Mouse (Mus musculus): ENCODE measurements around the gene Xk. TPM values are rescaled to one million over a fixed set of nuclear protein-coding genes. Genes with fewer than 3 reads are reported as not detected.
"Not testable (repeated sequence)": the region's sequence is repeated elsewhere in the genome, so short reads cannot be mapped to it uniquely, and the experiment has no call there.

Gene Xk
- polyA plus RNA-seq, 1 experiment = 10.1 TPM

DNA sequence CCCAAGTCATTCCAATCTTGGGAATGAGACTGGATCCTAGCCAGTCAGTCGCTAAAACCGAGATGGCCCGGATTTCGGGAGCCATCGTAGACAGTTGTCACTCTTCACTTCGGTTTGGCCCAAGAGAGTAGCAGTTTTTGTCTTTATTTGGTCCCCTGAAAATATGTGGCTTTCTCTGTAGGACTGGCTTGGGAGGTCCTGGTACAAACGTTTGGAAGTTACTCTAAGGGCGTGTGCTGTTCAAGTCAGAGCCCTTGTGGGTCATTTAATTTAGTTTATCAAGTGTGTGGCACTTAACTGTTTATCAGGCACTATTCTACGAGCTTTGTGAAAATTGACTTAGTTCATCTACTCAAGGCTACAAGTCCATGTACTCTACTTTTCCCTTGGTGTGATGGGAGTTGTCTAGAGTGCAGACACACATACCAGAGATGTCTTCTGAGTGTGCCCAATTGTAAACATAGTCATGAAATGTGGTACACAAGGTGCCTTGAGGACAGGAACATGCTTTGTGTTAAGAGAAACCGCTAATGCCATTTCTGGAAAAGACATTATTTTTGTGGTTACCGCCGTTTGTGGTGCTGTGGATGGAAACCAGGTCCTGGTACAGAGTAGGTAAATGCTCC, 934 bp downstream of the Xk start:
- Histone ChIP-seq H3K4me1 (ENCODE audit: control insufficient read depth, insufficient read depth, insufficient read length, low read length) (0 out of 2 replicates have a peak, but pooled peaks cover 5% of the 10 kb centered on the region), H3K27me3 (ENCODE audit: control insufficient read depth, insufficient read depth, low read length) (no peaks in the 10 kb centered on the region), H3K27ac (ENCODE audit: insufficient read depth, low read depth, low read length) (peak overlapping the region; percentile 65), H3K4me3 (ENCODE audit: low read depth, low read length) (peak overlapping the region; percentile 91), H3K36me3 (ENCODE audit: control insufficient read depth, insufficient read depth, low read length) (no peaks in the 10 kb centered on the region)
- no peak for TF ChIP-seq POLR2A (IDR thresholded peaks at IDR 0.05; ENCODE audit: low read depth, low read length)
- no peak for TF ChIP-seq CTCF (IDR thresholded peaks at IDR 0.05; ENCODE audit: extremely low read depth, insufficient read length, insufficient replicate concordance, low read depth, low read length)
- WGBS = 44% methylated on average over 12 of the region's 12 CpGs

GRCm38 (mm10) chrX:9274321-9274720, 1.8 kb downstream of the Xk start:
- H3K4me1 ChIP-seq (ENCODE audit: control insufficient read depth, insufficient read depth, insufficient read length, low read length) = 0 out of 2 replicates have a peak, but pooled peaks cover 5% of the 10 kb centered on the region
- no peak overlapping the region for H3K27ac ChIP-seq (ENCODE audit: insufficient read depth, low read depth, low read length)
- H3K27me3 ChIP-seq (ENCODE audit: control insufficient read depth, insufficient read depth, low read length) = no peaks in the 10 kb centered on the region
- no peak overlapping the region for H3K4me3 ChIP-seq (ENCODE audit: low read depth, low read length)
- WGBS = 67% methylated on average over 8 of the region's 8 CpGs
- no peak for TF ChIP-seq CTCF (IDR thresholded peaks at IDR 0.05; ENCODE audit: extremely low read depth, insufficient read length, insufficient replicate concordance, low read depth, low read length)
- no peak for TF ChIP-seq POLR2A (IDR thresholded peaks at IDR 0.05; ENCODE audit: low read depth, low read length)
- no peaks in the 10 kb centered on the region for H3K36me3 ChIP-seq (ENCODE audit: control insufficient read depth, insufficient read depth, low read length)

- WGBS = no CpG with 5 or more reads among the region's 1 CpGs
- H3K4me3 ChIP-seq (ENCODE audit: low read depth, low read length) = not testable (repeated sequence)
These were observed 10.9 kb downstream of the Xk start, which contains the start of gene H2al1m for GRCm38 (mm10) chrX:9283464-9283863. TSS of gene H2al1m (plus strand) at chrX:9283764.

GRCm38 (mm10) chrX:9293140-9293829, 20.7 kb downstream of the Xk start:
- H3K27me3 ChIP-seq (ENCODE audit: control insufficient read depth, insufficient read depth, low read length); H3K4me3 ChIP-seq (ENCODE audit: low read depth, low read length); H3K36me3 ChIP-seq (ENCODE audit: control insufficient read depth, insufficient read depth, low read length); H3K27ac ChIP-seq (ENCODE audit: insufficient read depth, low read depth, low read length); H3K4me1 ChIP-seq (ENCODE audit: control insufficient read depth, insufficient read depth, insufficient read length, low read length): not testable (repeated sequence)
- WGBS = 86% methylated on average over 4 of the region's 4 CpGs

More at GRCm38 (mm10) chrX:9283464-9283863, 10.9 kb downstream of the Xk start, which contains the start of gene H2al1m:
- H3K36me3 ChIP-seq (ENCODE audit: control insufficient read depth, insufficient read depth, low read length); H3K27ac ChIP-seq (ENCODE audit: insufficient read depth, low read depth, low read length); H3K27me3 ChIP-seq (ENCODE audit: control insufficient read depth, insufficient read depth, low read length); H3K4me1 ChIP-seq (ENCODE audit: control insufficient read depth, insufficient read depth, insufficient read length, low read length): not testable (repeated sequence)

- H3K36me3 ChIP-seq (ENCODE audit: control insufficient read depth, insufficient read depth, low read length) = no peaks in the 10 kb centered on the region
- H3K27me3 ChIP-seq (ENCODE audit: control insufficient read depth, insufficient read depth, low read length) = no peaks in the 10 kb centered on the region
- TF ChIP-seq CTCF (IDR thresholded peaks at IDR 0.05; ENCODE audit: extremely low read depth, insufficient read length, insufficient replicate concordance, low read depth, low read length) = no peak
- TF ChIP-seq POLR2A (IDR thresholded peaks at IDR 0.05; ENCODE audit: low read depth, low read length) = no peak
- no peak overlapping the region for H3K4me3 ChIP-seq (ENCODE audit: low read depth, low read length)
- no peak overlapping the region for H3K27ac ChIP-seq (ENCODE audit: insufficient read depth, low read depth, low read length)
- WGBS = 86% methylated on average over 5 of the region's 5 CpGs
- H3K4me1 ChIP-seq (ENCODE audit: control insufficient read depth, insufficient read depth, insufficient read length, low read length) = no peaks in the 10 kb centered on the region
These were observed 25.9 kb downstream of the Xk start for GRCm38 (mm10) chrX:9298413-9298864.

DNA sequence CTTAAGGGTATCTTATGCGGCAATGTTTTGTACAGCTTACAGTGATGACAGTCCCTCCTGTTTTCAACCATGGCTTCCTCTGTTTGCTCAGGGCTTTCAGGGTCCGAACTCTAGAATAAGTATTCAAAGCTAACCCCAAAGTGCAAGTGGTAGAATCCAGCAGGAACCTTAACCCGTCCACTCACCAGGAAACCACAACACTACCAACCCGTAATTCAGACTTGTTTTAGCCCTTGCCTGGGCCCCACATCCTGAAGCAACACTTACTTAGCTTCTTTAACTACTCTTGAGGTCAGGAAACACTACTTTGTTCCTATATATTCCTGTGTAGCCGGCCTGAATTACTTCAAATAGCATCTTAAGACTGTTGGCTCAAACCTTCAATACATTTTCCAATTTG, 30.2 kb downstream of the Xk start:
- no peak for TF ChIP-seq CTCF (IDR thresholded peaks at IDR 0.05; ENCODE audit: extremely low read depth, insufficient read length, insufficient replicate concordance, low read depth, low read length)
- TF ChIP-seq POLR2A (IDR thresholded peaks at IDR 0.05; ENCODE audit: low read depth, low read length) = no peak
- 81% methylated on average over 5 of the region's 5 CpGs for WGBS

DNA sequence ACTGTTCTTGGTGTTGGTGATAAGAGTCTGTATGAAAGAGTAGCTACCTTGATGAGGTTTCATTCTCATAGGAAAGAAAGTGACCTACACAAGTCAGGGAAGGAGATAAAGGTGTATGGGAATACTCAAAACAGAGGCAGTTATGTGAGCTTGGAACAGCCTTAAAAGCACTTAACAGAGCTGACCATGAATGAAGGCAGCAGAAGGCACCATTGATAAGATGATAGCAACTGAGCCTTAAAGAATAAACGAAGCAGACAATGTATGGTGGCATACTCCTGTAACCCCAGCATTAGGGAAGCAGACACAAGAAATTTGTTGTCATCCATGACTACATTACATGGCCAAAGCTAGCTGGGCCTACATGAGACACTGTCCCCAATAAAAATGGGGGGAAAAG, 30.9 kb downstream of the Xk start:
- WGBS = 59% methylated on average over 1 of the region's 1 CpGs
- no peaks in the 10 kb centered on the region for H3K4me1 ChIP-seq (ENCODE audit: control insufficient read depth, insufficient read depth, insufficient read length, low read length)
- TF ChIP-seq CTCF (IDR thresholded peaks at IDR 0.05; ENCODE audit: extremely low read depth, insufficient read length, insufficient replicate concordance, low read depth, low read length) (no peak), POLR2A (IDR thresholded peaks at IDR 0.05; ENCODE audit: low read depth, low read length) (no peak)

More for the DNA sequence above, 30.2 kb downstream of the Xk start:
- Histone ChIP-seq H3K36me3 (ENCODE audit: control insufficient read depth, insufficient read depth, low read length) (no peaks in the 10 kb centered on the region), H3K4me3 (ENCODE audit: low read depth, low read length) (no peak overlapping the region), H3K4me1 (ENCODE audit: control insufficient read depth, insufficient read depth, insufficient read length, low read length) (no peaks in the 10 kb centered on the region), H3K27me3 (ENCODE audit: control insufficient read depth, insufficient read depth, low read length) (no peaks in the 10 kb centered on the region), H3K27ac (ENCODE audit: insufficient read depth, low read depth, low read length) (no peak overlapping the region)

DNA sequence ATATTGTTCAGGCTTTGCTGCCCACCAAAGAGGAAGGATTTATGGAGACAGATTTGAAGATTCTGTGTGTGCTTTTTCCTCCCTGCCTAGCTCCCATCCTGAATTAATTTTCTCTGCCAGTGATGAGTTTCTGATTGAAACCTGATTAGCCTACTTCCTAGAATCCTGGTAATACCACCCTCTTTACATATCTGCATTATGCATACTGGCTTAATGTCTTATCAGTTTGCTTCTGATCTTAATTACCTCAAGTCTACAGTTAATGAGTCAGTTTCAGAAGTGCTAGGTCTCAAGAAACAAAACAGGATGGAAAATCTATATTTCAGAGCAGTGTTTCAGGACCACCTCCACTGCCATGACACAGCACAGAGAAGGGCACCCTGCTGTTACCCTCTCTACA, 43.9 kb downstream of the Xk start:
- not testable (repeated sequence) for H3K4me1 ChIP-seq (ENCODE audit: control insufficient read depth, insufficient read depth, insufficient read length, low read length); H3K36me3 ChIP-seq (ENCODE audit: control insufficient read depth, insufficient read depth, low read length); H3K4me3 ChIP-seq (ENCODE audit: low read depth, low read length); H3K27ac ChIP-seq (ENCODE audit: insufficient read depth, low read depth, low read length); H3K27me3 ChIP-seq (ENCODE audit: control insufficient read depth, insufficient read depth, low read length)

More for the DNA sequence above, 30.9 kb downstream of the Xk start:
- H3K36me3 ChIP-seq (ENCODE audit: control insufficient read depth, insufficient read depth, low read length) = no peaks in the 10 kb centered on the region
- H3K27me3 ChIP-seq (ENCODE audit: control insufficient read depth, insufficient read depth, low read length) = no peaks in the 10 kb centered on the region
- no peak overlapping the region for H3K27ac ChIP-seq (ENCODE audit: insufficient read depth, low read depth, low read length)
- H3K4me3 ChIP-seq (ENCODE audit: low read depth, low read length) = no peak overlapping the region

DNA sequence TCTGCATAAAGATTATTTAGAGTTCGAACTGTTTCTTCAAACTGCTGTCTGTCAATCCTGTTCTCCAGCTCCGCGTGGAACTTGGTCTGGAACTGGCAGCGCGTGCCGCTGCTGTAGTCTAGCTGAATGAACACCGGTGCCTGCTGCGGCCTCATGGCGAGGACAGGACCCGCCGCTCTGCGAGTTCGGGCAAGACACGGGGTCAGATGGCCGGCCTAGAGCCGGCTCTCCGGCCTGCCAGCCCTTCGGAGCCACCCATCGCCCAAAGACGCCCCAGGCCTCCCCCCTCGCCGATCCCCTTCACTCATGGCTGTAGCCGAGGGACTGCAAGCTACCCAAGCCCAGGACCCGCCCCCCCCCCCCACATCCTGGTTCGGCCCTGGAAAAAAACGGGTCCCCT, 55.4 kb downstream of the Xk start:
- 91% methylated on average over 26 of the region's 26 CpGs for WGBS
- not testable (repeated sequence) for H3K27ac ChIP-seq (ENCODE audit: insufficient read depth, low read depth, low read length); H3K36me3 ChIP-seq (ENCODE audit: control insufficient read depth, insufficient read depth, low read length)

DNA sequence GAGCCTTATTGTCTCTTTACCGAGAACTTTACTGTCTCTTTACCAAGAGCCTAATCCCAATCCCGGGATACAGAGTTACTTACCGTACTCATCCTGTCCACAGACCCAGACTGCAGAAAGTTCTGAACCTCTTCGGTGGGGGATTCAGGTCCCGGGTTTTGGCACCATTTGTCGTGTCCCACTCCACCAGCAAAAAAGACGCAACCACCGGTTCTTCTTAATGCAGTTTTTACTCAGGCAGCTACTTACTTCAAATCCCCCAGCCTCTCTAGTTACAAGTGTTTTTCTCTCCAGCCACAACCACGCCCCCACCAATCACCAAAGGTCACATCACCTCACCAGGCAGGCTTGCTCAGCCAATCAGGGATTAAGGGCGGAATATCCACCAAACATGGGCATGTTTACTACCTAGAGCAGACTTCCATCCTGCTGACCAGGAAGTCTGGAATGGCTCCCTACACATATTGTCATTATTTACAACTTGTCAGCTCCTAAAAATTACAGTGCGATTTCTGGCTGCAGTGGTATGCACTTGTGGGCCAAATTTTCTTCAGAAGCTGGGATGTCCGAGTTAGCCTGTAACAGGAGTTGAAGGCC, 59.9 kb downstream of the Xk start:
- not testable (repeated sequence) for H3K36me3 ChIP-seq (ENCODE audit: control insufficient read depth, insufficient read depth, low read length); H3K27me3 ChIP-seq (ENCODE audit: control insufficient read depth, insufficient read depth, low read length); H3K27ac ChIP-seq (ENCODE audit: insufficient read depth, low read depth, low read length); H3K4me1 ChIP-seq (ENCODE audit: control insufficient read depth, insufficient read depth, insufficient read length, low read length)
- H3K4me3 ChIP-seq (ENCODE audit: low read depth, low read length) = peak overlapping the region; percentile 26; the same call in 1 of the 2 replicates
- WGBS = 78% methylated on average over 12 of the region's 12 CpGs

More for the DNA sequence above, 55.4 kb downstream of the Xk start:
- not testable (repeated sequence) for H3K27me3 ChIP-seq (ENCODE audit: control insufficient read depth, insufficient read depth, low read length); H3K4me3 ChIP-seq (ENCODE audit: low read depth, low read length); H3K4me1 ChIP-seq (ENCODE audit: control insufficient read depth, insufficient read depth, insufficient read length, low read length)
